Mouse (Mus musculus) cortical plate, adult 2 months (tissue): ENCODE measurements around the gene Zfhx2.

Source experiments
- CTCF ChIP-seq: fragments of 200-500 bp; IDR thresholded peaks from 2 replicates; pipeline ENCODE4 v1.5.1; 2011; ENCODE audit warnings: mild to moderate bottlenecking, control low read depth, low read length; ENCODE audit not compliant: insufficient read depth; ENCODE audit errors: extremely low read depth
- POLR2A ChIP-seq: fragments of 200-500 bp; IDR thresholded peaks from 2 replicates; pipeline ENCODE4 v1.6.1; 2011; ENCODE audit warnings: mild to moderate bottlenecking, low read length, control low read depth; ENCODE audit not compliant: insufficient read depth; ENCODE audit errors: extremely low read depth

DNA sequence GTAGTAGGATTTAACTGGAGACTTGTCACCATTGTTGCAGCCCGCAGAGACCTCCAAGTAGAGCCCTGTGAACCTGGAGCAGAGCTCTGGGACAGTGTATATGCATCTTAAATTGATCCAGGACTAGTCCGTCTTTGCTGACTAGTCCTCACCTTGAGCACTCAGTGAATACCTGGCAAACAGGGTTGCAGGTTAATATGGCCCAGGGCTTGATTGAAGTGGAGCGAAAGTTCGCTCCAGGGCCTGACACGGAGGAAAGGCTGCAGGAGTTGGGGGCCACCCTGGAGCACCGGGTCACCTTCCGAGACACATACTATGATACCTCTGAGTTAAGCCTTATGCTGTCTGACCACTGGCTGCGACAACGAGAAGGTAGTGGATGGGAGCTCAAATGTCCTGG lies 3.1 kb upstream of the Zfhx2 start:
- TF ChIP-seq POLR2A (no peak), CTCF (no peak)
